Mouse (Mus musculus) neural tube, embryonic 11.5 days (tissue): ENCODE data around the gene Ddo. TPM values are rescaled to one million over a fixed set of nuclear protein-coding genes. Genes with fewer than 3 reads are reported as not detected.
A peak's percentile ranks its signal among the peaks of the same experiment; 100 is the strongest.

ENCODE experiments used
- ATAC-seq: fragments of 200-750 bp; cut with Nextera tagmentation; 2 replicates; pipeline ENCODE4 v1.8.0; 2017; ENCODE audit warnings: moderate number of reproducible peaks, mild to moderate bottlenecking, moderate TSS enrichment, moderate library complexity; ENCODE audit not compliant: insufficient read depth, low FRiP score, low TSS enrichment
- DNase-seq: peaks from one replicate; pipeline ENCODE4 v3.0.0-alpha.2; 2015; ENCODE audit warnings: low spot score
- H3K27ac ChIP-seq: fragments of 300-500 bp; sonication (generic); 2 replicates; pipeline ENCODE4 v1.5.1; 2014; ENCODE audit warnings: low read depth, mild to moderate bottlenecking, low read length
- H3K27me3 ChIP-seq: fragments of 300-500 bp; sonication (generic); 2 replicates; pipeline ENCODE4 v1.6.1; 2014; ENCODE audit warnings: mild to moderate bottlenecking, low read length, mixed read lengths; ENCODE audit not compliant: control insufficient read depth, insufficient read depth
- H3K36me3 ChIP-seq: fragments of 300-500 bp; sonication (generic); 2 replicates; pipeline ENCODE4 v1.6.1; 2014; ENCODE audit warnings: mild to moderate bottlenecking, low read length, moderate library complexity, mixed read lengths; ENCODE audit not compliant: control insufficient read depth, insufficient read depth
- H3K4me1 ChIP-seq: fragments of 300-500 bp; sonication (generic); 2 replicates; pipeline ENCODE4 v1.6.1; 2014; ENCODE audit warnings: low read length, mixed read lengths; ENCODE audit not compliant: control insufficient read depth, insufficient read depth
- H3K4me2 ChIP-seq: fragments of 300-500 bp; sonication (generic); 2 replicates; pipeline ENCODE4 v1.6.1; 2014; ENCODE audit warnings: low read depth, mild to moderate bottlenecking, moderate library complexity
- H3K4me3 ChIP-seq: fragments of 300-500 bp; sonication (generic); 2 replicates; pipeline ENCODE4 v1.5.1; 2014; ENCODE audit warnings: low read depth, low read length
- H3K9ac ChIP-seq: fragments of 300-500 bp; sonication (generic); 2 replicates; pipeline ENCODE4 v1.6.1; 2014; ENCODE audit warnings: mild to moderate bottlenecking, low read length
- H3K9me3 ChIP-seq: fragments of 300-500 bp; sonication (generic); 2 replicates; pipeline ENCODE4 v1.6.1; 2016; ENCODE audit warnings: low read length; ENCODE audit not compliant: control insufficient read depth
- WGBS: fragments of 180-500 bp; shearing (Covaris S2); extraction: QIAGEN DNeasy Blood & Tissue Kit; methylation state at CpG from one replicate; pipeline ENCODE4 v1.1.7; 2014; 5-methylcytosine and 5-hydroxymethylcytosine counted together
- polyA plus RNA-seq: library from polyadenylated mRNA; unstranded; fragments of >200 nt; fragmentation: Nextera tagmentation; extraction: Ambion mirVana; gene quantifications from 2 replicates; pipeline ENCODE4 v1.2.1, GENCODE M21; 2014

Ddo gene
- polyA plus RNA-seq, 1 experiment from 2014 or later: 0.13 TPM

GRCm38 (mm10) chr10:40715151-40715550 is 85.3 kb downstream of the Ddo start:
- Histone ChIP-seq H3K27me3 (no peaks in the 10 kb centered on the region), H3K9me3 (no peaks in the 10 kb centered on the region), H3K4me1 (no peaks in the 10 kb centered on the region), H3K36me3 (no peaks in the 10 kb centered on the region), H3K4me3 (no peak overlapping the region), H3K9ac (no peak overlapping the region), H3K4me2 (no peak overlapping the region), H3K27ac (no peak overlapping the region)
- DNase-seq (no peak), ATAC-seq (no peak)
- WGBS: 87% methylated on average over 4 of the region's 4 CpGs

GRCm38 (mm10) chr10:40716296-40716695 is 86.5 kb downstream of the Ddo start:
- no peak for DNase-seq
- H3K9me3 ChIP-seq: no peaks in the 10 kb centered on the region
- ATAC-seq: no peak

GRCm38 (mm10) chr10:40716713-40717112 is 86.9 kb downstream of the Ddo start:
- Histone ChIP-seq H3K27ac (no peak overlapping the region), H3K4me3 (no peak overlapping the region), H3K4me2 (no peak overlapping the region), H3K27me3 (no peaks in the 10 kb centered on the region), H3K9me3 (no peaks in the 10 kb centered on the region), H3K4me1 (no peaks in the 10 kb centered on the region), H3K9ac (no peak overlapping the region), H3K36me3 (no peaks in the 10 kb centered on the region)
- no peak for ATAC-seq
- DNase-seq: no peak
- 87% methylated on average over 3 of the region's 3 CpGs for WGBS

More at GRCm38 (mm10) chr10:40716296-40716695, 86.5 kb downstream of the Ddo start:
- 83% methylated on average over 8 of the region's 8 CpGs for WGBS
- Histone ChIP-seq H3K4me1 (no peaks in the 10 kb centered on the region), H3K27me3 (no peaks in the 10 kb centered on the region), H3K4me3 (no peak overlapping the region), H3K36me3 (no peaks in the 10 kb centered on the region), H3K4me2 (no peak overlapping the region), H3K27ac (no peak overlapping the region), H3K9ac (no peak overlapping the region)

GRCm38 (mm10) chr10:40718362-40718761 is 88.6 kb downstream of the Ddo start:
- Histone ChIP-seq H3K9ac (no peak overlapping the region), H3K27ac (no peak overlapping the region), H3K27me3 (no peaks in the 10 kb centered on the region), H3K36me3 (no peaks in the 10 kb centered on the region), H3K4me3 (no peak overlapping the region), H3K4me2 (no peak overlapping the region), H3K4me1 (no peaks in the 10 kb centered on the region), H3K9me3 (no peaks in the 10 kb centered on the region)
- ATAC-seq (no peak), DNase-seq (no peak)
- WGBS: 94% methylated on average over 13 of the region's 13 CpGs

- peaks cover 3% of the 10 kb centered on the region for H3K4me1 ChIP-seq
- no peaks in the 10 kb centered on the region for H3K9me3 ChIP-seq
- 79% methylated on average over 6 of the region's 6 CpGs for WGBS
- no peak overlapping the region for H3K9ac ChIP-seq
- DNase-seq (no peak), ATAC-seq (no peak)
- no peak overlapping the region for H3K4me2 ChIP-seq
- no peaks in the 10 kb centered on the region for H3K27me3 ChIP-seq
- no peak overlapping the region for H3K4me3 ChIP-seq
- no peaks in the 10 kb centered on the region for H3K36me3 ChIP-seq
- H3K27ac ChIP-seq: no peak overlapping the region
Observed at GRCm38 (mm10) chr10:40719062-40719461, 89.3 kb downstream of the Ddo start.

GRCm38 (mm10) chr10:40720883-40721282 is 91.1 kb downstream of the Ddo start:
- 67% methylated on average over 5 of the region's 5 CpGs for WGBS
- no peak overlapping the region for H3K9ac ChIP-seq
- H3K4me3 ChIP-seq: no peak overlapping the region
- ATAC-seq: no peak
- H3K4me2 ChIP-seq: no peak overlapping the region
- H3K9me3 ChIP-seq: no peaks in the 10 kb centered on the region
- DNase-seq: no peak
- peaks cover 8% of the 10 kb centered on the region for H3K4me1 ChIP-seq
- no peak overlapping the region for H3K27ac ChIP-seq
- H3K27me3 ChIP-seq: no peaks in the 10 kb centered on the region
- H3K36me3 ChIP-seq: no peaks in the 10 kb centered on the region

GRCm38 (mm10) chr10:40724342-40724741 is 94.5 kb downstream of the Ddo start:
- H3K4me3 ChIP-seq: no peak overlapping the region
- no peak overlapping the region for H3K4me2 ChIP-seq
- H3K36me3 ChIP-seq: no peaks in the 10 kb centered on the region
- H3K9me3 ChIP-seq: no peaks in the 10 kb centered on the region
- peak; percentile 40 for DNase-seq
- WGBS: 28% methylated on average over 6 of the region's 6 CpGs
- no peaks in the 10 kb centered on the region for H3K27me3 ChIP-seq
- H3K9ac ChIP-seq: no peak overlapping the region
- no peak for ATAC-seq
- H3K4me1 ChIP-seq: peaks cover 12% of the 10 kb centered on the region
- 0 out of 2 replicates have a peak overlapping the region, but pooled peaks have one; percentile 8 for H3K27ac ChIP-seq

GRCm38 (mm10) chr10:40725066-40725465 is 95.3 kb downstream of the Ddo start:
- no peaks in the 10 kb centered on the region for H3K27me3 ChIP-seq
- 39% methylated on average over 4 of the region's 4 CpGs for WGBS
- DNase-seq (no peak), ATAC-seq (no peak)
- H3K4me3 ChIP-seq: no peak overlapping the region
- no peak overlapping the region for H3K27ac ChIP-seq
- H3K36me3 ChIP-seq: no peaks in the 10 kb centered on the region
- H3K9ac ChIP-seq: no peak overlapping the region
- peaks cover 12% of the 10 kb centered on the region for H3K4me1 ChIP-seq
- no peaks in the 10 kb centered on the region for H3K9me3 ChIP-seq
- no peak overlapping the region for H3K4me2 ChIP-seq

GRCm38 (mm10) chr10:40725471-40725870 is 95.7 kb downstream of the Ddo start:
- no peaks in the 10 kb centered on the region for H3K27me3 ChIP-seq
- H3K9me3 ChIP-seq: no peaks in the 10 kb centered on the region
- ATAC-seq (no peak), DNase-seq (no peak)
- 83% methylated on average over 4 of the region's 4 CpGs for WGBS
- no peak overlapping the region for H3K4me3 ChIP-seq
- no peaks in the 10 kb centered on the region for H3K36me3 ChIP-seq
- H3K4me1 ChIP-seq: peaks cover 12% of the 10 kb centered on the region
- no peak overlapping the region for H3K27ac ChIP-seq
- no peak overlapping the region for H3K9ac ChIP-seq
- H3K4me2 ChIP-seq: no peak overlapping the region
